Mouse (Mus musculus): ENCODE measurements around the gene Krtap3-3.

DNA sequence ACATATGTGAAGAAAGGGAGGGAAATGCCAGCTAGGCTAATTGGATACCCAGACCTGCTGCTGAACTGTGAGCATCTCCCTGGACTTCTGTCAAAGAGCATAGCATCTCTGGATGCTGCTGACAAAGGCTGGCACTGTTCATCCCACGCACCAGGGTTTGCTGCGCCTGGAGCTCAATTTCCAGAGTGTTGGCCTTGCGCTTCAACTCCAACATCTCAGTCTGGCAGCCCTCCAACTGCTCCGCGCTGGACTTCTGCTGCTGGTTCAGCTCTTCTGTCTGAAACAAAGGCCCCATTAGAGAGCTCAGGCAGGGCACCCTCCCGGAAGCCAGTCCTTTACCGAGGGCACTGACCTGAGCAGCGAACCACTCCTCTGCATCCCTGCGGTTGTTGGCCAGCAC is 10.9 kb downstream of the Krtap3-3 start:
- TF ChIP-seq EP300 (optimal IDR thresholded peaks at IDR 0.05): no peak
- no peak for TF ChIP-seq CTCF (IDR thresholded peaks at IDR 0.05; ENCODE audit: low read depth)

Data from stomach, postnatal 0 days (tissue).